Mouse (Mus musculus) macrophage (primary cell): Measurements from ENCODE around the gene Apobec1. TPM values are rescaled to one million over a fixed set of nuclear protein-coding genes. Genes with fewer than 3 reads are reported as not detected.
"Not testable (repeated sequence)": the region's sequence is repeated elsewhere in the genome, so short reads cannot be mapped to it uniquely, and the experiment has no call there.

Experiments
- H3K27ac ChIP-seq: fragments of 350-480 bp; formaldehyde crosslinking; 2 replicates; pipeline ENCODE4 v1.9.0; 2021
- H3K36me3 ChIP-seq: fragments of 350-480 bp; formaldehyde crosslinking; 2 replicates; pipeline ENCODE4 v1.9.0; 2021; ENCODE audit errors: inconsistent target
- H3K4me3 ChIP-seq: fragments of 350-480 bp; formaldehyde crosslinking; 2 replicates; pipeline ENCODE4 v1.9.0; 2021; ENCODE audit errors: inconsistent target
- H3K79me2 ChIP-seq: fragments of 350-480 bp; formaldehyde crosslinking; 2 replicates; pipeline ENCODE4 v1.9.0; 2021; ENCODE audit errors: inconsistent target
- WGBS: methylation state at CpG from one replicate; pipeline ENCODE4 v1.1.7; 2026; ENCODE audit warnings: inconsistent platforms; ENCODE audit not compliant: missing documents; 5-methylcytosine and 5-hydroxymethylcytosine counted together
- polyA plus RNA-seq: library from polyadenylated mRNA; stranded (reverse); fragments of 250-400 nt; gene quantifications from 3 replicates; pipeline ENCODE4 v1.2.4, GENCODE M21; 2018; ENCODE audit warnings: inconsistent platforms

The Apobec1 gene
- polyA plus RNA-seq, 1 experiment from 2014 or later: 596 TPM

DNA sequence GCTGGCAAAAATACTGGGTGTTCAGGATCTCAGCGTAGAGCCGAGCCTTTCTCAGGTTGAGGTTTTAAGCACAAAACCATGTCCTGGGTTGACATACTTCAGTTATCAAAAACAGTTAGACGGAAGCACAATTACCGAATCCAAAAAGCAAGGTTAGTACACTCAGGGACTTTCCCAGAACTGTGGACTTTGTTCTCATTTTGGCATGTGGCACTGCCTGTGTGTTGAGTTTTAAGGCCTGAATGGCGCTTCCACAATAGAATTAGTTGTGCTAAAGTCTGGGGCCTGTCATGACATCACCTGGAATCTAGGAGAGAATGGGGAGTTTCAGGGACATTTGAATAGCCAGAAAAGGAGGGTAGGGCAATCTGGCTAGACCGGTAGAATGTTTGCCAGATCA, 3.8 kb downstream of the Apobec1 start:
- peaks cover 88% of the 10 kb centered on the region for H3K79me2 ChIP-seq
- H3K27ac ChIP-seq: peak overlapping the region; percentile 99
- peaks cover 18% of the 10 kb centered on the region for H3K36me3 ChIP-seq
- H3K4me3 ChIP-seq: peak overlapping the region; percentile 77
- 93% methylated on average over 6 of the region's 6 CpGs for WGBS

GRCm38 (mm10) chr6:122598014-122598413, 4.2 kb downstream of the Apobec1 start:
- WGBS: 46% methylated on average over 4 of the region's 4 CpGs
- Histone ChIP-seq H3K27ac (peak overlapping the region; percentile 99), H3K36me3 (peaks cover 20% of the 10 kb centered on the region), H3K79me2 (peaks cover 91% of the 10 kb centered on the region), H3K4me3 (peak overlapping the region; percentile 77)

DNA sequence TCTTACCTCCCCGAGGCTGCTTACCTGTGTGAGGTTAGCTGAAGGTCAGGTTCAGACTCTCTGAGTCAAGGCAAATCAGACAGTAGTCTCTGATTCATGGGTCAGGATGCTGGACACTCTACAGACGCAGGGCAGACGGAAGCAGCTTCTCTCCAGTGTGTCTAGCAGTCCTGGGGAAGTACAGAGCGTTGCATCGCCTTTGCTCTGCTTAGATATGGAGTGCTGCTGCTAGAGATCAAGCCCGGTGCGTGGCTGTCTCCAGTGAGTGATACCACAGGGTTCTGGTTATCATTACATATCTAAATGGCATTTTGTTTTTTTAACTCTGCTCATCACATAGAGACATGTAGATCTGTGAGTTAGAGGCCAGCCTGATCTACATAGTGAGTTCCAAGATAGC, 5.6 kb downstream of the Apobec1 start:
- WGBS: 90% methylated on average over 3 of the region's 7 CpGs
- H3K27ac ChIP-seq: peak overlapping the region; percentile 99
- peaks cover 34% of the 10 kb centered on the region for H3K36me3 ChIP-seq
- H3K79me2 ChIP-seq: peaks cover 100% of the 10 kb centered on the region
- peak overlapping the region; percentile 77; the same call in 1 of the 2 replicates for H3K4me3 ChIP-seq

DNA sequence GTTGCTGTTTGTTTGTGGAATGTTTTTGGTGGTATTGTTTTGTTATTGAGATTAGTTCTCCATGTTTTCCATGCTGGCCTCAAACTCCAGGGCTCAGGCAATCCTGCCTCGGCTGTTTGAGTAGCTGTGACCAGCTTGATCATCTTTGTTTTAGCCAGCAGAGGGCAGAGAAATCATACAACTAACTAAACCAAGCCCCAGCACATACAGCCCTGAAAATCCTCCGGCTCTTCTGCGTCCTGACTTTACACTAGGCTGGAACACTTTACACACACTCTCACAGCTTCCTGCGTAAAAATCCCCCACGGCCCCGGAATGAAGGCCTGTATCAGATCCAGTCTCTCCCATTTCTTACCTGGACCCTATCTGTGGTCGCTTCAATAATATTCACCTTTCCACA, 6.6 kb downstream of the Apobec1 start:
- Histone ChIP-seq H3K27ac (peak overlapping the region; percentile 99), H3K36me3 (peaks cover 42% of the 10 kb centered on the region), H3K4me3 (peak overlapping the region; percentile 77; the same call in 1 of the 2 replicates), H3K79me2 (peaks cover 100% of the 10 kb centered on the region)
- WGBS: 48% methylated on average over 7 of the region's 7 CpGs

DNA sequence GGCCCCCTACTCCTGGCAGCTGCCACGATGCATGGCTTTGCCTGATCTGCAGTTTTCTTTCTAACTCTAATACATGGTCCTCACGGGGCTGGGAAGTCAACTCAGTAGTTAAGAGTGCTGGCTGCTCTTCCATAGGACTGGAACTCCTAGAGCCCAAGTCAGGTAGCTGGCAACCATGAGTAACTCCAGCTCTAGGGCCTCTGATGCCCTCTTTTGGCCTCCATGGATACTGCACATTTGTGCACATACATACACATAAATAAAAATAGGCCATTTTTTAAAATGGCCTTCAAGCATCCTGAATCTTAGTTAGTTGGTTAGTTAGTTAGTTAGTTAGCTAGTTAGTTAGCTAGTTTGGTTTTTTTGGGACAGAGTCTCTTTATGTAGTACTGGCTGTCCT, 9.3 kb downstream of the Apobec1 start:
- peak overlapping the region; percentile 28 for H3K27ac ChIP-seq
- peaks cover 99% of the 10 kb centered on the region for H3K79me2 ChIP-seq
- no peak overlapping the region for H3K4me3 ChIP-seq
- H3K36me3 ChIP-seq: peaks cover 59% of the 10 kb centered on the region
- 88% methylated on average over 2 of the region's 2 CpGs for WGBS

- Histone ChIP-seq H3K79me2 (peaks cover 88% of the 10 kb centered on the region), H3K36me3 (peaks cover 72% of the 10 kb centered on the region), H3K27ac (no peak overlapping the region), H3K4me3 (no peak overlapping the region)
- 91% methylated on average over 11 of the region's 13 CpGs for WGBS
These were observed 11.1 kb downstream of the Apobec1 start for GRCm38 (mm10) chr6:122591027-122591758.

GRCm38 (mm10) chr6:122579086-122579485, 23.2 kb downstream of the Apobec1 start:
- no peaks in the 10 kb centered on the region for H3K79me2 ChIP-seq
- WGBS: 86% methylated on average over 1 of the region's 1 CpGs
- peaks cover 35% of the 10 kb centered on the region for H3K36me3 ChIP-seq
- H3K4me3 ChIP-seq: no peak overlapping the region
- no peak overlapping the region for H3K27ac ChIP-seq

DNA sequence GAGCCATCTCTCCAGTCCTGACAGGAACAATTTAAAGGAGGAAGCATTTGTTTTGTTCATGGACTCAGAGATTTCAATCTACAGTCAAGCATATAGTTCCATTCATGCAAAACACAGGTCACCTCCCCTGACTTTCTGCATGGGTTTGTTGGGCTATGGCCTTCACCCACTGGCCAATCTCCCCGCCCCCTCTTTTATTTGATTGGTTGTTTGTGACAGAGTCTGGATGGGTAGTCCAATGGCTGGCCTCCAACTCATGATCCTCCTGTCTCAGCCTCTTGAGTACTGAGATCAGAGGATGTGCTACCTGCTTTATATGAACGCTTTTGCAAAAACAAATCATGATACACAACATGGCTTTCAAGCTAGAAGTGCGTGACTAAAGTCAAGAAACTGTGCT, 25.2 kb downstream of the Apobec1 start:
- Histone ChIP-seq H3K36me3 (peaks cover 35% of the 10 kb centered on the region), H3K27ac (no peak overlapping the region), H3K79me2 (no peaks in the 10 kb centered on the region), H3K4me3 (no peak overlapping the region)
- WGBS: 100% methylated on average over 2 of the region's 3 CpGs

DNA sequence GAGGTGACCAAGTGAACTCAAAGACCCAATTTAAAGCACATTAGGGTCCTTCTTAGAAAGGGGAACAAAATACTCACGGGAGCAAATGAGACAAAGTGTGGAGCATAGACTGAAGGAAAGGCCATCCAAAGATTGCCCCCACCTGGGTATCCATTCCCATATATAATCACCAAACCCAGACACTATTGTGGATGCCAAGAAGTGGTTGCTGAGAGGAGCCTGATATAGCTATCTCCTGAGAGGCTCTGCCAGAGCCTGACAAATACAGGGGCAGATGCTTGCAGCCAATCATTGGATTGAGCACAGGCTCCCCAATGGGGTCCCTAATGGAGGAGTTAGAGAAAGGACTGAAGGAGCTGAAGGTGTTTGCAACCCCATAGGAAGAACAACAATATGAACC, 27.2 kb downstream of the Apobec1 start:
- WGBS: 100% methylated on average over 1 of the region's 1 CpGs
- not testable (repeated sequence) for H3K79me2 ChIP-seq, H3K27ac ChIP-seq, H3K4me3 ChIP-seq
- H3K36me3 ChIP-seq: peaks cover 19% of the 10 kb centered on the region

DNA sequence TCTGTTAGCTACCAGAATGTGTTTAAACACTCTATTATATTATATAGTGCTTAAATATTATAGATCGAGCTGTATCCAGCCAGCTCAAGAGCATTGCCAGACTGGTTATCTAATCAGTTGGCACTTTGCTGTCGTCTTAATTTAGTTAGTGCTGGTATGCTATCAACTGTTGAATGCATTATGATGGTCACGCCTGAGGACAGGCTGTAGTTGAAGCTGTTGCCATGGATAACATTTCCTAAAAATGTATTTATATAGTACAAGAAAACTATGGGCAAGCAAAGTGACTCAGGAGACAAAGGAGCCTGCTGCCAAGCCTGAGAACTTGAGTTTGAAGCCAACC, 30.7 kb downstream of the Apobec1 start:
- H3K36me3 ChIP-seq: no peaks in the 10 kb centered on the region
- no peaks in the 10 kb centered on the region for H3K79me2 ChIP-seq
- no peak overlapping the region for H3K4me3 ChIP-seq
- peak overlapping the region; percentile 95 for H3K27ac ChIP-seq
- 51% methylated on average over 3 of the region's 3 CpGs for WGBS

DNA sequence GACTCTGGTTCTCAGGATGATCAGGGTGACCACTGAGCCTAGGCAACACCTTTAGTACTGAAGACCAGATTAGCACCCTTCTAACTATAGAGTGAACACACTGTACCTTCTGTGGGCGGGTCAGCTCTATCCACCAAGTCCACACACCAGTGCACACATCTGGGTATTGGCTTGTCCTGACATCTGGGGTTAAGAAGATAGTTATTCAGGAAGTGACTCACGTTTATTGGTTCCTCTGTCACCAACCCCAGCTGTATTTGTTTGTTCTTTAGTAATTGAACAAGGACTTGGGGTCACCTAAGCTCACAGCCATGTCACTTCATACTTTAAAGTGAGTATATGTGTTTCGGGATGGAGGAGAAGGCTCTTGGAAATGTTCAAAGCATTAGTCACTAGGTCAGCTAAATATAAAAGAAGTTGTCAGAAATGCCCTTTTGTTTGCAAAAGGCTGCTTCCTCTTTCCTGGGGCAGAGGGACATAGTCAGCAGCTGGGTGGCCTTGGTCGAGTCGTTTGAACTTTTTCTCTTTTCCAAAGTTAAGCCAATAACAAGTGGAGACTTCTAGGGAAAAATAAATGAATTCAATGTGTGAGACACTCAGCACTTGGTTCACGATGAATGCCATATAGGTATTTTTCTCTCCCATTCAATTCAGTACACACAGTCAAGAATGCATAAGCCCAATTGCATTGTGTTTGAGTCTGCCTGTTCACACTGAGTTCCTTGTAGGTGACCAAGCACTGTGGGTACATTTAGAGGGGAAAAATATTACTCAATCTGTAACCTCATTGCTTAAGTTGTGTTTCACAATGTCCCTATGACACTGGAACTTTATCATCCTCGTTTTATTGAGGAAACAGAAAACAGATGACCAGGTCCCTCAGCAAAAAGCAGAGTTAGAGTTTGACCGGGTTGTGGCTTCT, 31.3 kb downstream of the Apobec1 start:
- WGBS: 9% methylated on average over 8 of the region's 8 CpGs
- Histone ChIP-seq H3K36me3 (no peaks in the 10 kb centered on the region), H3K4me3 (no peak overlapping the region), H3K27ac (peak overlapping the region; percentile 95), H3K79me2 (no peaks in the 10 kb centered on the region)

DNA sequence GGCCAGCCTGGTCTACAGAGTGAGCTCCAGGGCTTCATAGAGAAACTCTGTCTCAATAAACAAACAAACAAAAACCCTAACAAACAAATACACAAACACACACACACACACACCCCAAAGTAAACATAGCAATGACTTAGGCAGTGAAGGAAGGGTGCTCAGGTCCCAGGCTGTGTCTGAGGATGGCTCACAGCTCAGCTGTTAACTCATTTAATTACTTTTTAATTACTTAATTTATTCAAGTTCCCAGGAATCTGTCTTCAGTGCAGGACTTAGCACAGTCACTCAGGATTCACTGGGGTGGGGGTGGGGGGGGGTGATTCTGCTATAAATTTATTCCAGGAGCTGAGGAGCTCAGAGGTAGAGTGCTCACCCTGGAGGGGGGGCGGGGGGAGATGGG, 32.5 kb downstream of the Apobec1 start:
- Histone ChIP-seq H3K79me2 (no peaks in the 10 kb centered on the region), H3K36me3 (no peaks in the 10 kb centered on the region), H3K27ac (peak overlapping the region; percentile 95), H3K4me3 (no peak overlapping the region)
- 57% methylated on average over 1 of the region's 1 CpGs for WGBS

DNA sequence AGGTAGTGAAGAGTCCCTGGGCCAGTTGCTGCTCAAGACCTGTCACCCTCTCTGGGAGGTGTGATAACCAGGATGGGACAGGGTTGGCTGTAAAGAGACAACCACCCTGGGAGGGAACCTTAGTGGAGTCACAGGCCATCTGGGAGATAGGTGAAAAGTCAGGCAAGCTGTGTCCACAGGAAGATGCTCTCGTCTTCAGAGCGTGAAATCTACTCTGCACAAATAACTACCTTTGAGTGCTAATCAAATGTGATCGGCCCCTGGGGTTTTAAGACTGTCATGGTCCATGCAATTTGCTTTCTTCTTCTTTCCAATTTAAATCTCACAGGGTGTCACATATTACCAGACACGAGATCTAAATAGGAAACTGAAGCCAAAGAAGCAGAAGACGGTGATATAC, 33.1 kb downstream of the Apobec1 start:
- Histone ChIP-seq H3K36me3 (no peaks in the 10 kb centered on the region), H3K79me2 (no peaks in the 10 kb centered on the region), H3K27ac (peak overlapping the region; percentile 95), H3K4me3 (no peak overlapping the region)
- 92% methylated on average over 5 of the region's 5 CpGs for WGBS

DNA sequence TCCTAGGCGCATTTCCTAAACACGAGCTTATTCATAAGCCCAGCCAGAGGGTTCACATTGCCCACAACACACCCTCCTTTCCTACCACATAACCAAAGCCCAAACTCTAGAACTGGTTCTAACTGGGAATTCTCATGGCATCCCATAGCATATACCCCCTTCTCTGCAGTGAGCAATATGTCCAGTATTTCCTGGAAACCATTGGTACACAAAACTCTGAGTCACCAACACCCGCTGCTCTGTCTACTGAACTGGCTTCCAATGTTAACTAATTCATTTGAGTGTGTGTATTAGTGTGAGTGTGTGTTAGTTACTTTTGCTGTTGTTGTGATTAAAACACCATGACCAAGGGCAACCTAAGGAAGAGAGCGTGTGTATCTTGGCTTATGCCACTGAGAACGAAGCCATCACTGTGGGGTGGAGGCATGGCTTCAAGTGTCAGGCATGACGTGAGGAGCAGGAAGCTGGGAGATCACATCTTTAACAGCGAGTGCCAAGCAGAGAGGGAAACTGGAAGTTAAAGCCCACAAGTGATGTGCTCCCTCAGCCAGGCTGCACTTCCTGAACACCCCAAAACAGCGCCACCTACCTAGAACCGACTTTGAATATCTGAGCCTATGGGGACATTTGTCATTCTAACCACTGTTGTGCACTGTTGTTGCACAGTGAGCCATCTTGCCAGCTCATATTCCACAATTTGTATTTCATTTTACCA, 37.0 kb downstream of the Apobec1 start:
- H3K79me2 ChIP-seq: no peaks in the 10 kb centered on the region
- H3K27ac ChIP-seq: no peak overlapping the region
- no peak overlapping the region for H3K4me3 ChIP-seq
- 86% methylated on average over 9 of the region's 9 CpGs for WGBS
- no peaks in the 10 kb centered on the region for H3K36me3 ChIP-seq
